20 mouse cellular contexts compared by ENCODE assay signal in genomic region chr8:109959112-109959511, GRCm38 (mm10). TPM values are rescaled to one million over a fixed set of nuclear protein-coding genes. Genes with fewer than 3 reads are reported as not detected.
"Had no signal": no experiment of that assay in that cellular context is flagged by ENCODE, and none has a peak within 500 bp of the region (broad histone marks: within the 10 kb centered on the region; RNA-seq: fewer than 3 reads in every experiment).

No protein-coding gene starts in this region.

- H3K9me3 ChIP-seq: liver, embryonic 13.5 days; lung, embryonic 15.5 days; midbrain, embryonic 15.5 days had no signal

- ATAC-seq: intestine, postnatal 0 days; liver, postnatal 0 days; midbrain, embryonic 15.5 days had no signal

- H3K36me3 ChIP-seq: liver, embryonic 13.5 days; lung, embryonic 15.5 days; midbrain, embryonic 15.5 days had no signal

- H3K4me2 ChIP-seq: liver, embryonic 13.5 days; lung, embryonic 15.5 days; midbrain, embryonic 11.5 days; midbrain, embryonic 15.5 days had no signal

- H3K4me3 ChIP-seq: layer of hippocampus, adult 2 months; liver, embryonic 13.5 days; lung, embryonic 15.5 days; megakaryocyte, embryonic 14.5 days; midbrain, embryonic 15.5 days had no signal

- H3K9ac ChIP-seq: liver, embryonic 13.5 days; liver, postnatal 0 days; lung, embryonic 15.5 days; midbrain, embryonic 15.5 days had no signal

- DNase-seq: kidney, postnatal 10 days; kidney, postnatal 4 days; liver; liver, embryonic 13.5 days; liver, postnatal 0 days; lung, postnatal 14 days; right cerebral cortex, adult 18-20 months; right cerebral cortex, postnatal 25 days; thymus, postnatal 4 days had no signal

- H3K27ac ChIP-seq: layer of hippocampus, adult 2 months; liver, embryonic 13.5 days; lung, embryonic 15.5 days; macrophage; midbrain, embryonic 15.5 days had no signal

RNA-seq across cellular contexts. Expression of gene Marveld3, which starts 2.9 kb away (rescaled TPM):
- total RNA-seq: layer of hippocampus, postnatal 10 days had no signal
- polyA plus RNA-seq: liver, embryonic 13.5 days; macrophage had no signal

RNA-seq across cellular contexts. Expression of gene Tat, which starts 31.1 kb away (rescaled TPM):
- total RNA-seq: layer of hippocampus, adult 2 months; layer of hippocampus, postnatal 10 days; left cerebral cortex, postnatal 10 days had no signal
- polyA plus RNA-seq: limb, embryonic 11.5 days; lung, embryonic 15.5 days; macrophage; midbrain, embryonic 11.5 days; midbrain, embryonic 15.5 days; neural tube, embryonic 14.5 days had no signal
